Mouse (Mus musculus): ENCODE data around the gene Gm20696. TPM values are rescaled to one million over a fixed set of nuclear protein-coding genes. Genes with fewer than 3 reads are reported as not detected.

Gene Gm20696
- polyA plus RNA-seq, 1 experiment: 1.7 TPM

DNA sequence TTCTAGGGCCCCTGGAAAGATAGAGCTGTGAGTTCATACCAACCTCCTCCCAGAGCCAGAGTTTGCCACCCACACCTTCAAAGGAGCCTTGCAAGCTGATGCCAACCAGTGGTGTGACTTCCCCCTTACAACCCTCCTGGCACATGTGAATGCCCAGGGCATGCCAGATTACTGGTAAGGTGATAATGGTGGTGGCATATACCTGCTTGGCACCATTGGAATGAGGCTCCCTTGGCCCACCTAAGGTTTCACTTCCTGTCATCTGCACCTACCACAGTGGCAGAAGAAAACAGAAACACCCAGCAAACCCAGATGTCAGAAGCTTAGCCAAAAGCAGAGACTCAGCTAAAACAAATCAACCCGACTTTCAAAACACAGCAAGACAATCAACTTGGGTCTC lies 162.9 kb downstream of the Gm20696 start:
- peaks cover 6% of the 10 kb centered on the region; the same call in 1 of the 2 replicates for H3K4me1 ChIP-seq (ENCODE audit: control insufficient read depth, insufficient read depth, insufficient read length)
- no peak overlapping the region for H3K4me3 ChIP-seq (ENCODE audit: extremely low read depth, insufficient read depth, insufficient read length)
- no peaks in the 10 kb centered on the region for H3K27me3 ChIP-seq (ENCODE audit: control insufficient read depth, insufficient read depth, low read length)
- H3K36me3 ChIP-seq (ENCODE audit: control insufficient read depth, insufficient read depth, low read length): no peaks in the 10 kb centered on the region
- TF ChIP-seq CTCF (IDR thresholded peaks at IDR 0.05; ENCODE audit: extremely low read depth, insufficient read depth, insufficient read length, insufficient replicate concordance) (no peak), POLR2A (IDR thresholded peaks at IDR 0.05; ENCODE audit: low read depth, low read length) (no peak)
- no peak overlapping the region for H3K27ac ChIP-seq (ENCODE audit: insufficient read depth, low read length)
- no peak for DNase-seq (ENCODE audit: low read depth in 1 of 2, low spot score in 2 of 2)
- WGBS: 77% methylated on average over 1 of the region's 1 CpGs

- no peak for DNase-seq (ENCODE audit: low read depth in 1 of 2, low spot score in 2 of 2)
- 100% methylated on average over 2 of the region's 2 CpGs for WGBS
Observed at GRCm38 (mm10) chr6:99502727-99503126, 163.9 kb downstream of the Gm20696 start.

DNA sequence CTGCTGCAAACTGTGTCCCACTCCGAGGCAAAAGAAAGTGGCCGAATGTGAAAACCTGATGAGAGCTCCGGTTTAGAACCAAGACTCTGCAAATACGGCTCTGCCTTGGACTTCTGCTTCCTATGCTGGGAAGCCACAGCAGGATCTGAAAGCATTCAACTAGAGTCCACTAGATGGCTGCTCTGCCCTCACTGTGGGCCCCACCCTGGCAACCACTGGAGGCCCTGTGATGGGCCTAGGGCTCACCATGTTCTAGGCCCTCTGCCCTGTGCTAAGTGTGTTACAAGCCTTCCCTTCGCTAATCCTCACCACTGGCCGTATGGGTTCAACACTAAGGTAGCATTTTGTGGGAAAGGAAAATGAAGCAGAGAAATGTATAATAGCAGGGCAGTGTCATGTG lies 164.3 kb downstream of the Gm20696 start:
- H3K27ac ChIP-seq (ENCODE audit: insufficient read depth, low read length): no peak overlapping the region
- DNase-seq (ENCODE audit: low read depth in 1 of 2, low spot score in 2 of 2): no peak
- WGBS: 84% methylated on average over 6 of the region's 6 CpGs
- H3K27me3 ChIP-seq (ENCODE audit: control insufficient read depth, insufficient read depth, low read length): no peaks in the 10 kb centered on the region
- no peaks in the 10 kb centered on the region for H3K36me3 ChIP-seq (ENCODE audit: control insufficient read depth, insufficient read depth, low read length)
- H3K4me3 ChIP-seq (ENCODE audit: extremely low read depth, insufficient read depth, insufficient read length): no peak overlapping the region
- TF ChIP-seq CTCF (IDR thresholded peaks at IDR 0.05; ENCODE audit: extremely low read depth, insufficient read depth, insufficient read length, insufficient replicate concordance) (no peak), POLR2A (IDR thresholded peaks at IDR 0.05; ENCODE audit: low read depth, low read length) (no peak)
- peaks cover 6% of the 10 kb centered on the region; the same call in 1 of the 2 replicates for H3K4me1 ChIP-seq (ENCODE audit: control insufficient read depth, insufficient read depth, insufficient read length)

More at GRCm38 (mm10) chr6:99502727-99503126, 163.9 kb downstream of the Gm20696 start:
- TF ChIP-seq POLR2A (IDR thresholded peaks at IDR 0.05; ENCODE audit: low read depth, low read length): no peak
- no peak for TF ChIP-seq CTCF (IDR thresholded peaks at IDR 0.05; ENCODE audit: extremely low read depth, insufficient read depth, insufficient read length, insufficient replicate concordance)
- Histone ChIP-seq H3K27ac (ENCODE audit: insufficient read depth, low read length) (no peak overlapping the region), H3K4me3 (ENCODE audit: extremely low read depth, insufficient read depth, insufficient read length) (no peak overlapping the region), H3K27me3 (ENCODE audit: control insufficient read depth, insufficient read depth, low read length) (no peaks in the 10 kb centered on the region), H3K36me3 (ENCODE audit: control insufficient read depth, insufficient read depth, low read length) (no peaks in the 10 kb centered on the region), H3K4me1 (ENCODE audit: control insufficient read depth, insufficient read depth, insufficient read length) (peaks cover 6% of the 10 kb centered on the region; the same call in 1 of the 2 replicates)

- no peak for TF ChIP-seq POLR2A (IDR thresholded peaks at IDR 0.05; ENCODE audit: low read depth, low read length)
- no peak for TF ChIP-seq CTCF (IDR thresholded peaks at IDR 0.05; ENCODE audit: extremely low read depth, insufficient read depth, insufficient read length, insufficient replicate concordance)
- 89% methylated on average over 3 of the region's 3 CpGs for WGBS
Observed at GRCm38 (mm10) chr6:99500570-99501270, 165.9 kb downstream of the Gm20696 start.

DNA sequence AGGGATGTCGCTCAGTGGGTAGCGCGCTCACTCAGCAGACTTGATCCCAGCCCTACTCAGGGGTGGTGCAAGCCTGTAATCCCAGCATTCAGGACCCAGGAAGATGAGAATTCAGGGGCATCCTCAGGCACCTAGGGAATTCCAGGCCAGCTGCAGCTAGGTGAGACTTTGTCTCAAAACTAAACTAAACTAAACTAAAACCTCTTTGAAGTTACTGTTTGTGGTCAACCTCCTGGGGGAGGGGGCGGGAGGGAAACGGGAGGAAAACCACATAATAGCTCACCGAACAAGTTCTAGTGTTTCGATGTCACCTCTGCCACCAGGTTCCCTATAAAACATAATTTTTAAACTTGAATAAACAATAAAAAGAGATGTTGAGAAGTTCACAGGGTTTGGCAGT lies 168.5 kb downstream of the Gm20696 start:
- no peaks in the 10 kb centered on the region for H3K27me3 ChIP-seq (ENCODE audit: control insufficient read depth, insufficient read depth, low read length)
- no peak overlapping the region for H3K4me3 ChIP-seq (ENCODE audit: extremely low read depth, insufficient read depth, insufficient read length)
- H3K27ac ChIP-seq (ENCODE audit: insufficient read depth, low read length): no peak overlapping the region
- TF ChIP-seq POLR2A (IDR thresholded peaks at IDR 0.05; ENCODE audit: low read depth, low read length) (no peak), CTCF (IDR thresholded peaks at IDR 0.05; ENCODE audit: extremely low read depth, insufficient read depth, insufficient read length, insufficient replicate concordance) (no peak)
- 42% methylated on average over 7 of the region's 7 CpGs for WGBS
- H3K36me3 ChIP-seq (ENCODE audit: control insufficient read depth, insufficient read depth, low read length): no peaks in the 10 kb centered on the region
- DNase-seq (ENCODE audit: low read depth in 1 of 2, low spot score in 2 of 2): no peak
- H3K4me1 ChIP-seq (ENCODE audit: control insufficient read depth, insufficient read depth, insufficient read length): no peaks in the 10 kb centered on the region; the same call in 1 of the 2 replicates

More at GRCm38 (mm10) chr6:99500570-99501270, 165.9 kb downstream of the Gm20696 start:
- no peak overlapping the region for H3K27ac ChIP-seq (ENCODE audit: insufficient read depth, low read length)
- no peaks in the 10 kb centered on the region for H3K36me3 ChIP-seq (ENCODE audit: control insufficient read depth, insufficient read depth, low read length)
- H3K4me3 ChIP-seq (ENCODE audit: extremely low read depth, insufficient read depth, insufficient read length): no peak overlapping the region
- H3K27me3 ChIP-seq (ENCODE audit: control insufficient read depth, insufficient read depth, low read length): no peaks in the 10 kb centered on the region
- DNase-seq (ENCODE audit: low read depth in 1 of 2, low spot score in 2 of 2): no peak
- H3K4me1 ChIP-seq (ENCODE audit: control insufficient read depth, insufficient read depth, insufficient read length): peaks cover 6% of the 10 kb centered on the region; the same call in 1 of the 2 replicates

GRCm38 (mm10) chr6:99496114-99496513 lies 170.5 kb downstream of the Gm20696 start:
- H3K27ac ChIP-seq (ENCODE audit: insufficient read depth, low read length): no peak overlapping the region
- H3K27me3 ChIP-seq (ENCODE audit: control insufficient read depth, insufficient read depth, low read length): no peaks in the 10 kb centered on the region
- DNase-seq (ENCODE audit: low read depth in 1 of 2, low spot score in 2 of 2): no peak
- TF ChIP-seq CTCF (IDR thresholded peaks at IDR 0.05; ENCODE audit: extremely low read depth, insufficient read depth, insufficient read length, insufficient replicate concordance) (no peak), POLR2A (IDR thresholded peaks at IDR 0.05; ENCODE audit: low read depth, low read length) (no peak)
- no peaks in the 10 kb centered on the region; the same call in 1 of the 2 replicates for H3K4me1 ChIP-seq (ENCODE audit: control insufficient read depth, insufficient read depth, insufficient read length)
- 88% methylated on average over 5 of the region's 5 CpGs for WGBS
- H3K36me3 ChIP-seq (ENCODE audit: control insufficient read depth, insufficient read depth, low read length): no peaks in the 10 kb centered on the region
- H3K4me3 ChIP-seq (ENCODE audit: extremely low read depth, insufficient read depth, insufficient read length): no peak overlapping the region

DNA sequence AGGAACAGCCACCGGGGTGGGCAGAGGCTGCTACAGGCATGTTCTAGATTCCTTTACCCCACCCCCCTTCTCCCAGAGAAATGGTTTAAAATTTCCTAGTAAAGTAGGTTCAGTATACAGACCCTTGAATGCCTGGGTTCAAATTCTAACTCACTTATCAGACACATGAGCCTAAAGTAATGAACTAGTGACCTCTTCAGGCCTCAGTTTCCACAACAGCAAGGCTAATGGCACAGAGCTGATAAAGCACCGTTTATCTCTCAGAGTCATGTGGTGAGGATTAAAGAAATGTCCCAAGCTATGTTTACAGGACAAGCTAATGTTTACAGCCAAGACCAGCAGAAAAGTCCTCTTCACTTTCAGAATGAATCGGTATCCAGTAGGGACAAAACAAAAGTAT lies 173.7 kb downstream of the Gm20696 start:
- Histone ChIP-seq H3K27me3 (ENCODE audit: control insufficient read depth, insufficient read depth, low read length) (no peaks in the 10 kb centered on the region), H3K4me1 (ENCODE audit: control insufficient read depth, insufficient read depth, insufficient read length) (peaks cover 4% of the 10 kb centered on the region; the same call in 1 of the 2 replicates), H3K27ac (ENCODE audit: insufficient read depth, low read length) (no peak overlapping the region), H3K36me3 (ENCODE audit: control insufficient read depth, insufficient read depth, low read length) (no peaks in the 10 kb centered on the region), H3K4me3 (ENCODE audit: extremely low read depth, insufficient read depth, insufficient read length) (no peak overlapping the region)
- TF ChIP-seq CTCF (IDR thresholded peaks at IDR 0.05; ENCODE audit: extremely low read depth, insufficient read depth, insufficient read length, insufficient replicate concordance) (no peak), POLR2A (IDR thresholded peaks at IDR 0.05; ENCODE audit: low read depth, low read length) (no peak)
- 76% methylated on average over 3 of the region's 3 CpGs for WGBS
- no peak for DNase-seq (ENCODE audit: low read depth in 1 of 2, low spot score in 2 of 2)
